Mouse (Mus musculus): Measurements from ENCODE around the gene Napsa. TPM values are rescaled to one million over a fixed set of nuclear protein-coding genes. Genes with fewer than 3 reads are reported as not detected.

The Napsa gene
- total RNA-seq, 1 experiment from 2014 or later, result 48.5 TPM

DNA sequence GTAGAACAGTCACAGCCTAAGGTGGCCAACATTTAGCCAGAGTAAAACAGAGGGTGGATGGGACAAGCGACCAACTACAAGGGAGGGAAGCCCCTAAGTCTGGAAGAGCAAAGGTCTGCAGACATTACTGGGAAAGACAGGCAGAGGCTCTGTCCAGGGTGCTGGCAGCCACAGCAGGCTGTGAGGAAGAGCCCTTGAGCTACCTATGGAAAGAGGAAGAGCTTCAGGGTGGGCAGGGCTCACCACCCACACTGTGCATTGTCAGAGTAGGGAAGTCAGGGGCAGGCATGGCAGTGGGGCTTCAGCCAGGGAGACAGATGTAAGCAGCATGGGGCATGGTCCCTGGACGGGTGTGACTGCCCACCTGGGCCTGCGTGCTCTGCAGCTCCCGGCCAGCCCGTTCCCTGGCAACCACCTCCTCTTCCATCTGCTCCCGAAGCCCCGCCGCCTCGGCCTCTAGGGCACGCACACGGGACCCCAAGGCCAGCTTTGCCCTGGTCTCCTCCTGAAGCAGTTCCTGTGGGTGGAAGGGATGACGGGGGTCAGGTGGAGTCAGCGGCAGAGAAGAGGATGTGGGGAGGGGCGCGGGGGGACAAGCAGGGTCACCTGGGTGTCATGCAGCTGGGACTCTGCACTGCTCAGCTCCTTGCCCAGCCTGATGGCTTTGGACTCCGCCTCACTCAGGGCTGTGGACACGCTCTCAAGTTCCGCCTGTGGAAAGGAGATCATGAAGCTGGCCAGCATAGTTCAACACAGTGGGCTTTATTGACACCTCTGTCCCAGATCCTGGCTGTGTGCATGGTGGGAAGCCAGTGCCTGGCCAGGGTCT, 51.7 kb downstream of the Napsa start:
- ATAC-seq (replicated peaks; ENCODE audit: low read depth, poor library complexity, severe bottlenecking), result peak; percentile 99

GRCm38 (mm10) chr7:44624543-44624826, 52.3 kb downstream of the Napsa start:
- ATAC-seq (replicated peaks; ENCODE audit: low read depth, poor library complexity, severe bottlenecking), result no peak

GRCm38 (mm10) chr7:44624828-44625227, 52.6 kb downstream of the Napsa start:
- ATAC-seq (replicated peaks; ENCODE audit: low read depth, poor library complexity, severe bottlenecking), result no peak

GRCm38 (mm10) chr7:44625241-44626067, 53.3 kb downstream of the Napsa start:
- ATAC-seq (replicated peaks; ENCODE audit: low read depth, poor library complexity, severe bottlenecking), result no peak

GRCm38 (mm10) chr7:44626068-44626385, 53.8 kb downstream of the Napsa start:
- ATAC-seq (replicated peaks; ENCODE audit: low read depth, poor library complexity, severe bottlenecking), result no peak

DNA sequence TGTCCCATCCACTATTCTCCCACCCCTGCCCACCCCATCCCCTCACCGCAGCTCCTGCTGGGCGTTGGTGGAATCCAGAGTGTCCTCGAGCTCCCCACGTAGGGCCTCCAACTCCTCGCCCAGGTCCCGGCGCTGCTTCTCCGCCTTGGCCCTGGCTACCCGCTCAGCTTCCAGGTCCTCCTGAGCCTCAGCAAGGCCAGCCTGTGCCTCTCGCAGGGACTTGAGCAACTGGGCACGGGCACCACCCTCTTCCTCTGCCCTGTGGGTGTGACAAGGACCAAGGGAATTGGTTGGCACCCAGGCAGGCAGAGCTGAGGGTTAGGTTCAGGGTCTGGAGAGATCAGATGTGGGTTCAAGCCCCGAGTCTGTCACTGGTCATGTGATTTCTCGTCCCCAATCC, 54.8 kb downstream of the Napsa start:
- ATAC-seq (replicated peaks; ENCODE audit: low read depth, poor library complexity, severe bottlenecking), result no peak

- ATAC-seq (replicated peaks; ENCODE audit: low read depth, poor library complexity, severe bottlenecking), result no peak
Observed at GRCm38 (mm10) chr7:44628402-44629034, 56.3 kb downstream of the Napsa start.

DNA sequence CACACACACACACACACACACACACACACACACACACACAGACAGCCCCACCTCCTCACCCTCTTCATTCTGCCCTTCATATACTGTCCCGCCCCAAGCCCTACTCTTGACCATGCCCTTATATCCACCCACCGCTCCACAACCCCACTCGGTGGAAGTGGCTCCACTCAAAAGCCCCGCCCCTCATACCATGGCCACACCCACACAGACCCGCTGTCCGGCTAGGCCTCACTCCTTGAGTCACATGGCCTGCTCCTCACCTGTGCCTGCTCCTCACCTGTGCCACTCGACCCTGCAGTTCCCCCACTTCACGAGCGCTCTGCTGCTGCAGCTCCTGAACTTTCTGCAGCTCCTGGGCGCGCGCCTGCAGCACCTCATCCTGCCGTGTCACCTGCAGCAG, 58.3 kb downstream of the Napsa start:
- ATAC-seq (replicated peaks; ENCODE audit: low read depth, poor library complexity, severe bottlenecking), result no peak

GRCm38 (mm10) chr7:44632676-44633075, 60.5 kb downstream of the Napsa start:
- no peak for ATAC-seq (replicated peaks; ENCODE audit: low read depth, poor library complexity, severe bottlenecking)

GRCm38 (mm10) chr7:44633407-44633806, 61.2 kb downstream of the Napsa start:
- ATAC-seq (replicated peaks; ENCODE audit: low read depth, poor library complexity, severe bottlenecking), result peak; percentile 74

Other genes with a start within 250 kb of the Napsa start
- 0.58 and 0.64 TPM in 2 replicates for gene Syt3, start 188.3 kb upstream of the Napsa start, total RNA-seq (2017)
- gene 1700008O03Rik, start 186.6 kb upstream of the Napsa start, total RNA-seq (2017), result 0.78 TPM in 1 of 2 replicates, not detected in the other
- not detected in 2 replicates for gene Lrrc4b, start 143.4 kb upstream of the Napsa start, total RNA-seq (2017)
- not detected in 2 replicates for gene Aspdh, start 107.0 kb upstream of the Napsa start, total RNA-seq (2017)
- 26.0 and 37.3 TPM in 2 replicates for gene Josd2, start 104.4 kb upstream of the Napsa start, total RNA-seq (2017)
- 29.5 and 38.8 TPM in 2 replicates for gene Emc10, start 75.9 kb upstream of the Napsa start, total RNA-seq (2017)
- gene Fam71e1, start 75.8 kb upstream of the Napsa start, total RNA-seq (2017), result 3.1 TPM in 1 of 2 replicates, not detected in the other
- gene Mybpc2, start 47.7 kb upstream of the Napsa start, total RNA-seq (2017), result not detected in 2 replicates
- not detected in 2 replicates for gene Spib, start 40.3 kb upstream of the Napsa start, total RNA-seq (2017)
- 86.0 and 89.7 TPM in 2 replicates for gene Pold1, start 23.5 kb upstream of the Napsa start, total RNA-seq (2017)
- 69.3 and 123 TPM in 2 replicates for gene Nr1h2, start 18.4 kb upstream of the Napsa start, total RNA-seq (2017)
- 0.39 and 1.1 TPM in 2 replicates for gene Kcnc3, start 18.3 kb downstream of the Napsa start, total RNA-seq (2017)
- not detected in 2 replicates for gene Myh14, start 98.5 kb downstream of the Napsa start, total RNA-seq (2017)
- not detected in 2 replicates for gene Izumo2, start 136.4 kb downstream of the Napsa start, total RNA-seq (2017)
- gene Vrk3, start 176.0 kb downstream of the Napsa start, total RNA-seq (2017), result 40.0 and 44.7 TPM in 2 replicates
- gene Zfp473, start 178.7 kb downstream of the Napsa start, total RNA-seq (2017), result 2.0 and 3.0 TPM in 2 replicates
- gene Nup62, start 243.7 kb downstream of the Napsa start, total RNA-seq (2017), result 130 and 136 TPM in 2 replicates
- gene Il4i1, start 244.0 kb downstream of the Napsa start, total RNA-seq (2017), result 0.55 and 0.73 TPM in 2 replicates
- 2.1 and 2.7 TPM in 2 replicates for gene Atf5, start 244.3 kb downstream of the Napsa start, total RNA-seq (2017)